Mouse (Mus musculus) T-helper 2 cell (primary cell): ENCODE data around the gene Fastkd1.
"Not testable (repeated sequence)": the region's sequence is repeated elsewhere in the genome, so short reads cannot be mapped to it uniquely, and the experiment has no call there.

Experiments used
- in situ Hi-C: fragments of 300-600 bp; cut with MboI, MseI; formaldehyde crosslinking; loops from one replicate; pipeline ENCODE4 v1.15.1; 2025; ENCODE audit warnings: high pct_unique_total_duplicates

Fastkd1 gene

GRCm38 (mm10) chr2:69712981-69713625 is at the start of gene Fastkd1:
Gene Fastkd1, minus strand, starts transcription at chr2:69713516.
- in situ Hi-C loops, result no loop called here

- in situ Hi-C loops, result no loop called here
Observed at GRCm38 (mm10) chr2:69760980-69761379, 47.7 kb upstream of the Fastkd1 start.

GRCm38 (mm10) chr2:69745091-69745490 is 31.8 kb upstream of the Fastkd1 start:
- in situ Hi-C loops, result no loop called here

GRCm38 (mm10) chr2:69723519-69723825 is 10.2 kb upstream of the Fastkd1 start:
- in situ Hi-C loops, result loop anchor here (5.0 kb wide), 1 partner anchor 69 kb away; no protein-coding TSS in a partner anchor

GRCm38 (mm10) chr2:69722650-69723518 is 9.6 kb upstream of the Fastkd1 start:
- in situ Hi-C loops, result loop anchor here (5.0 kb wide), 1 partner anchor 69 kb away; no protein-coding TSS in a partner anchor

GRCm38 (mm10) chr2:69722273-69722649 is 8.9 kb upstream of the Fastkd1 start, which contains the start of gene Ppig:
Gene Ppig, plus strand, starts transcription at chr2:69722545.
- in situ Hi-C loops, result loop anchor here (5.0 kb wide), 1 partner anchor 70 kb away; no protein-coding TSS in a partner anchor

GRCm38 (mm10) chr2:69719121-69719520 is 5.8 kb upstream of the Fastkd1 start:
- in situ Hi-C loops, result no loop called here

- in situ Hi-C loops, result no loop called here
Observed at GRCm38 (mm10) chr2:69716483-69716882, 3.2 kb upstream of the Fastkd1 start.

- in situ Hi-C loops, result no loop called here
Observed at GRCm38 (mm10) chr2:69714126-69714525, 810 bp upstream of the Fastkd1 start.

- in situ Hi-C loops, result no loop called here
Observed at GRCm38 (mm10) chr2:69713626-69714014, 304 bp upstream of the Fastkd1 start.

- in situ Hi-C loops, result no loop called here
Observed at GRCm38 (mm10) chr2:69712171-69712570, 1.1 kb downstream of the Fastkd1 start.

GRCm38 (mm10) chr2:69700446-69700845 is 12.9 kb downstream of the Fastkd1 start:
- in situ Hi-C loops, result no loop called here

- in situ Hi-C loops, result no loop called here
Observed at GRCm38 (mm10) chr2:69693501-69693900, 19.8 kb downstream of the Fastkd1 start.

- in situ Hi-C loops, result no loop called here
Observed at GRCm38 (mm10) chr2:69690843-69691242, 22.5 kb downstream of the Fastkd1 start.

GRCm38 (mm10) chr2:69690214-69690613 is 23.1 kb downstream of the Fastkd1 start:
- in situ Hi-C loops, result no loop called here

- in situ Hi-C loops, result no loop called here
Observed at GRCm38 (mm10) chr2:69684488-69684887, 28.8 kb downstream of the Fastkd1 start.

GRCm38 (mm10) chr2:69683036-69683805 is 30.1 kb downstream of the Fastkd1 start:
- in situ Hi-C loops, result no loop called here

GRCm38 (mm10) chr2:69681931-69682330 is 31.4 kb downstream of the Fastkd1 start:
- in situ Hi-C loops, result no loop called here

GRCm38 (mm10) chr2:69679990-69680389 is 33.3 kb downstream of the Fastkd1 start:
- in situ Hi-C loops, result no loop called here

GRCm38 (mm10) chr2:69677215-69677614 is 36.1 kb downstream of the Fastkd1 start:
- in situ Hi-C loops, result not testable (repeated sequence)

GRCm38 (mm10) chr2:69676713-69677112 is 36.6 kb downstream of the Fastkd1 start:
- in situ Hi-C loops, result no loop called here

- in situ Hi-C loops, result no loop called here
Observed at GRCm38 (mm10) chr2:69675266-69675665, 38.0 kb downstream of the Fastkd1 start.
